Mouse (Mus musculus) lung, postnatal 4 days (tissue): ENCODE results near the gene Sertad1.

Source experiments
- DNase-seq, 2 experiments: peaks; one replicate each; pipeline ENCODE4 v3.0.0; 2021

Sertad1 gene

GRCm38 (mm10) chr7:27506765-27507370, 20.2 kb downstream of the Sertad1 start:
- no peak for DNase-seq

DNA sequence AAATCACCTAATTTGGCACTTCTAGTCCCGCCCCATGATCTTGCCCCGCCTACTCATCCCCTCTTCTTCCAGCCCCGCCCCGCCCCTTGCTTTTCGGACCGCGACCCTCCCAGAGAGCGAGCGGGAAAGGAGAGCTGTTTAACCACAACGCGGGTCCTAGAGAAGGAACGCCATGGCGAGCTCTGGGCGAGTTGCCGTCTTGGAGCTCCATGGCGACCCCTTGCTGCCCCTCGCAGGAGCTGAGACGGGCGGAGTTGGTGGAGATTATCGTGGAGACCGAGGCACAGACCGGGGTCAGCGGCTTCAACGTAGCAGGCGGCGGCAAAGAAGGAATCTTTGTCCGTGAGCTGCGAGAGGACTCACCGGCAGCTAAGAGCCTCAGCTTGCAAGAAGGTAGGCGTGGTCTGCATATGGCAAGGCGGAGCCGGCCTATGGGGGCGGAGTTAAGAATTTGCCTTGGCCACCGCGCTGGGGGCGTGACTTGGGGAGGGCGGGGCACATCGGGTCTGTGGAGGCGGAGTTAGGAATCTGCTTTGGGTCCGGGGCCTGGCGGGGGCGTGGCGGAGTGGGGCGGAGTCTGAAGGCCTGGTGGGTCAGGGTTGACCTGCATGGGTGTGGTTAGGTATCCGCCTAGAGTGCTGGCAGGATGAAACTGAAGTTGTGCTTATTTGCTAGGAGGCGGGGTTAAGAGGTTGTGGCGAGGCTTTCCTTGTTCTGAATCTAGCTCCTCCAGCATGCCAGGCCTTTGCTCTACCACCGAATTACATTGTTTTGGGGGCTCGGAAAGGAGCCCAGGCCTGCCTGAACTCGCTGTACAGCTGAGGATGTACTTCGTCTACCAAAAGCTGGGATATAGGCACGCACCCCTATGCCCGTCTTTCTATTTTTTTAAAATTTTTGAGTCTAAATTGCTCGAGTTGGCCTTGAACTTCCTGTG, 21.3 kb downstream of the Sertad1 start:
- peak; percentile 98 to 100 for DNase-seq

GRCm38 (mm10) chr7:27508648-27509005, 21.9 kb downstream of the Sertad1 start:
- peak; percentile 77 to 80 for DNase-seq

- DNase-seq: no peak
Observed at GRCm38 (mm10) chr7:27510809-27511208, 24.1 kb downstream of the Sertad1 start.

DNA sequence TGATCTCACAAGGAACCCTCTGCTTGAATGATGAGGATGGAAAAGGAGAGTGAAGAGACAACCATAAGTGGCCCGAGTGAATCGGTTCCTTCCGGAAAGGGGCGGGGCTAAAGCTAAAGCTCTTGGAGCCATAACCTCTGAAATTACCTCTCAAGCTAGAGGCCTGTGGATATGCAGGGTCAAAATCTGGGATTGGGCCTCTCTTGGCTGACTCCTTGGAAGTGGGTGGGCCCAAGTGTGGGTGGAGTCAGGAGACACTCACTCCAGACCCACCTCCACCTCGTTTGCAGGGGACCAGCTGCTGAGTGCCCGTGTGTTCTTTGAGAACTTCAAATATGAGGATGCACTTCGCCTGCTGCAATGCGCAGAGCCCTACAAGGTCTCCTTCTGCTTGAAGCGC, 28.3 kb downstream of the Sertad1 start:
- DNase-seq: no peak

DNA sequence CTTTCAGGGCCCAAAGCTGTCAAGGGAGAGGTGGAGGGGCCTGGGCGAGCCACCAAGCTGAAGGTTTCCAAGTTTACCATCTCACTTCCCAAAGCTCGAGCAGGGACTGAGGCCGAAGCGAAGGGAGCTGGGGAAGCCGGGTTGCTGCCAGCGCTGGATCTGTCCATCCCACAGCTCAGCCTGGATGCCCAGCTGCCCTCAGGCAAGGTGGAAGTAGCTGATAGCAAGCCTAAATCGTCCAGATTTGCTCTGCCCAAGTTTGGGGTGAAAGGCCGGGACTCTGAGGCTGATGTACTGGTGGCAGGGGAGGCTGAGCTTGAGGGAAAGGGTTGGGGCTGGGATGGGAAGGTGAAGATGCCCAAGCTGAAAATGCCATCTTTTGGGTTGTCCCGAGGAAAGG, 31.6 kb downstream of the Sertad1 start:
- no peak for DNase-seq

DNA sequence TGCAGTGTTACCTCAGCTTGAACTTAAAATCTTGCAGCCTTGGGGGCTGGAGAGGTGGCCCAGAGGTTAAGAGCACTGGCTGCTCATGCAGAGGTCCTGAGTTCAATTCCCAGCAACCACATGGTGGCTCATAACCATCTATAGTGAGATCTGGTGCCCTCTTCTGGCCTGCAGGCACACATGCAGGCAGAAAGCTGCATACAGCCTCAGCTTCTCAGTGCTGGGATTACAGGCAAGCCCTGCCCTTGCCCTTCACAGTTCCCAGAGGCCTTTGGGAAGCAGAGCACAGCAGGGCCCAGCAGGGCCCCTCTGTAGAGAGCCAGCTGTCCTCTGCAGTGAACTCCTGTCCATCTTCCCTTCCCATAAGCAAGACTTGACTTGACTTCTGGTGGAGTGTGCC, 33.4 kb downstream of the Sertad1 start:
- no peak for DNase-seq

DNA sequence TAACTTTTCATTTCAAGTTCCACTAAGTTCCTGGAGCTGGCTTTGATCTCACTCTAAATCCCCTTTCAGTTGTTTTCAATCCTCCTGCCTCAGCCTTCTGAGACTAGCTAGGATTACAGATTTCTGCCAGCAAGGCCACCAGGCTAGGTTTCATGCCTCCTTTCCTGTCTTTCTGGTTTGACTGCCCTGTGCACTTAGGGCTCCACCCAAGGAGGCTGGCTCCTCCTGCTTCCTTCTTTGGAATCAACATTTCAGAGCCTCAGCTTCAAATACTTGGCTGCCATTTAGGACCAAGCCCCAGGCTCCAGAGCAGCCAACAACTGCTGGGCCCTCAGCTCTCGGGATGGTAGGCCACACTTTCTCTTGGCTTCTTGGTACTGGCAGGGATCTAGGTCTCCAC, 33.9 kb downstream of the Sertad1 start:
- DNase-seq: peak in 1 of 2 experiments; percentile 35

- DNase-seq: no peak
Observed at GRCm38 (mm10) chr7:27522967-27523366, 36.3 kb downstream of the Sertad1 start, which contains the start of gene Hipk4. Gene Hipk4, plus strand, starts transcription at chr7:27523267.

GRCm38 (mm10) chr7:27523805-27524204, 37.1 kb downstream of the Sertad1 start:
- DNase-seq: no peak

DNA sequence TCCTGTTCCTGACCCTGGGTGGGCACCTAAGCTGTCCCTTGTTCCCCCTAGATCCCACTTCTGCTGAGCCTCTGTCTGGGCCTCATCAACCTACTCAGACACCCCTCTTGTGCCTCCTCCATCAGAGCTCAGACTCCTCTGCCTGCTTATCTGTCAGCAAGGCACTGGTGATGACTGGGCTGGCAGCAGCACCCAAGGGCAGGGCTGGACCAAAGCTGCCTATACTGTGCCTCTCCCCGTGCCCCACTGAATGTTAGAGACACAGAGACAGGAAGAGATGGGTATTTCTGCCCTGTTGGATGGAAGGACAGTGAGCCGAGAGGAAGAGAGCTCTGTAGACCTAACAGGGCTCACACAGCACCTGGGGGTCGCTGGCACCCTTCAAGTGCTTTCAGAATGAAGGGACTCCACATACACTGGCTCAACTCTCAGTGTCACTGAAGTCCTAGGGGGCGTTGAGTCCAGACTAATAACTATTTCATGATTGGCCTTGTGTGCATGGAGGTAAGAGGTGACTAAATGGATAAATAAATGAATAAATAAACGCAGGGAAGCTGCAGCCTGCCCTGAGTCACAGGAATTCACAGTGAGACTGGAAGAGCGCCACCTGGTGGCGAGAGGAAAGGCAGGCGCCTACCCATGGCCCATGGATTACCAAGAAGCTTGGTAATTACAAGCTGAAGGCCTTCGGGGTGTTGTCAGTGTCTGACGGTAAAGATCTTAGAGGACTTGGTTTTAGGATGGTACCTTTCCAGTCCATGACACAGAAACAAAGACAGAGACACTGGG, 39.5 kb downstream of the Sertad1 start:
- peak; percentile 77 to 82 for DNase-seq

DNA sequence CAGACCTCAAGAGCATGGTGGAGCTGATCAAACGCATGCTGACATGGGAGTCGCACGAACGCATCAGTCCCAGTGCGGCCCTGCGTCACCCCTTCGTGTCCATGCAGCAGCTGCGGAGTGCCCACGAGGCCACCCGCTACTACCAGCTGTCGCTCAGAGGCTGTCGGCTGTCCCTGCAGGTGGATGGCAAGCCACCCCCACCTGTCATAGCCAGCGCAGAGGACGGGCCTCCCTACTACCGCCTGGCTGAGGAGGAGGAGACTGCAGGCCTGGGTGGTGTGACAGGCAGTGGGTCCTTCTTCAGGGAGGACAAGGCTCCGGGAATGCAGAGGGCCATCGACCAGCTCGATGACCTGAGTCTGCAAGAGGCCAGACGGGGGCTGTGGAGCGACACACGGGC, 42.4 kb downstream of the Sertad1 start:
- DNase-seq: no peak

DNA sequence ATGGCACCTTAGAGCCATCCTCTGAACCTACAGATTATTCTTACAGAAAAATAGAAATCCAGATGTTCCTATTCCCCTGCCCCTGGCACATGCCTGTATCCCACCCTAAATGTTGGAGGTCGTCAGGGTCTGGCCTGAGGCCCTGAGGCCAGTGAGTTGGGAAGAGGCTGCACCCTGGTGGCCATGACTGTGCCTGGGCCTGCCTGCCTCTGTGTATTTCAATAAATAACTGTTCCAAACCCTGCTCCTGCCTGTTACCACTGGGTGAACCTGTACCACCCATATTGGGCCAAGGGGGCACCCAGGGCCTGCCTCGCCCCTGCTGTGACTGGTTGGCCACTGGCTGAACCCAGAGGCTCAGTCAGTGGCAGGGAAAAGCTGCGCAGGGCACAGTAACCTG, 44.2 kb downstream of the Sertad1 start:
- no peak for DNase-seq

- DNase-seq: no peak
Observed at GRCm38 (mm10) chr7:27531707-27532106, 45.0 kb downstream of the Sertad1 start.

- DNase-seq: no peak
Observed at GRCm38 (mm10) chr7:27532480-27533050, 45.9 kb downstream of the Sertad1 start.

DNA sequence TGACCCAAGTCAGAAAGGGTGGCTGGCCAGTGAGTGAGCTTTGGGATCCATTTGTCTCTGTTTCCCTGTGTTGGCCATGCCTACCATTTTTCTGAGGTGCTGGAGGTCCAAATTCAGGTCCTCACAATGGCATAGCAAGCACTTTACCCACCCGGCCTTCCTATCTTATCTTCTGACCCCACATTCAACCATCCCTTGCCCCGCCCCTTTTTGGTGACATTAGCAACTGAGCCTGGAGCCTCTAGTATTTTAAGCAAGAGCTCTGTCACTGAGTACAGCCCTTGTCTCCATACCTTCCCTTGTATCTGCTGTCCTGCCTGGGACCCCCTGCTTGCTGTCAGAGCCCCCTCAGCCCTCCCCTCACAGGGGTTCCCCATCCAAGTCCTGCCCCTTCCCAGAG, 48.7 kb downstream of the Sertad1 start:
- no peak for DNase-seq

DNA sequence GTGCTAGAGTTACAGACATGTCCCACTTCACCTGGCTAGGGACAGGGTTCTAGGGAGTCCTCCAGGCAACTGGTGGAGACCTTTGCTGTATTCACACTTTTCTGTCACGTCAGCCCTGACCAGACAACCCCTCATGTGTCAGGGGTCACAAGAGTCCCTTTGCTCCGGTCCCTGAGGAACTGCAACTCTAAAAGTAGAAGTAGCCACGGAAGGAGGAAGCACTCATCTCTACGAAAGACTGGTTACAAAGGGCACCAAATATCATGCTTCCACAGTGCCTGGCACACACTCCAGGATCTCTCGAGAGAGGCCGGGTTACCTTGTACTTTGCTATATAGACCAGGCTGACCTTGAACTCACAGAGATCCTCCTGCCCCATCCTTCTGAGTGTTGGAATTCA, 49.9 kb downstream of the Sertad1 start:
- no peak for DNase-seq

DNA sequence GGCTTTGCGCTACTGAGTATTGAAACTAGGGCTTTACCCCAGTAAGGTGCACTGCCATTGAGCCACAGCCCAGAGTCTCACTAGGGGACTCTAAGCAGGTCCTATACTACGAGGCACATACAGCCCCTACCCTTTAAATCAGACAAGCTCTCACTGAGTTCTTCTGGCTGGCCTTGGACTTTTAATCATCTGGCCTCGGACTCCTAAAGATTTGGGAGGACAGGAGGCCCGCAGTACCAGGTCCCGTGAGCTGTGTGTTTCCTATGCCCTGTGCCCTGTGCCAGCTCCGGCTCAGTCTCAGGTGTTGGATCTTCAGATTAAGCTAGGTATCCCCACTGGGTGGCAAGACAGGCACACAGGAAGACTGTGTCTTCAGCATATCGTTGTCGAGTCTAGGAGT, 51.3 kb downstream of the Sertad1 start:
- no peak for DNase-seq

DNA sequence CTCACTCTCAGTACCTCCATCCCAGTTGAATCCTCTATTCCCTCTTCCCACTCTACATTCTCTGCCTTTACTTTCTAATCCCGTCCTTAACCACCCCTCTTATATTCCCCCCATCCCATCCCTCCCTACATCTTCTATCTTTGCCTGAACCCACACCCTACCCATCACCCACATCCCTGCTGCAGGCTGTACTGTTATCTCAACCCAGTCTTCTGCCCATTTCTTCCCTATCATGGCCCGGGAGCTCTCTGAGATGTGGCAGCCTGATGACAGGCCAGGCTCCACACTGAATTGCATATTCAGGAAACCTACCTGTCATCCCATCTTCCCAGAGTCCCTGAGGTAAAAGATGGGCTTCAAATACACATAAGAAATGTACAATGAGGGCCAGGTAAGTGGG, 52.1 kb downstream of the Sertad1 start:
- no peak for DNase-seq
